Mouse (Mus musculus): ENCODE results near the gene C1galt1.

Gene C1galt1

GRCm38 (mm10) chr6:7861033-7861432 lies 16.4 kb downstream of the C1galt1 start:
- no peak for DNase-seq

- DNase-seq: no peak
Observed at GRCm38 (mm10) chr6:7863354-7863753, 18.7 kb downstream of the C1galt1 start.

GRCm38 (mm10) chr6:7876836-7877235 lies 32.2 kb downstream of the C1galt1 start:
- no peak for DNase-seq

GRCm38 (mm10) chr6:7881595-7882128 lies 37.0 kb downstream of the C1galt1 start:
- DNase-seq: no peak

- no peak for DNase-seq
Observed at GRCm38 (mm10) chr6:7882520-7882919, 37.9 kb downstream of the C1galt1 start.

- DNase-seq: no peak
Observed at GRCm38 (mm10) chr6:7885994-7886684, 41.5 kb downstream of the C1galt1 start.

GRCm38 (mm10) chr6:7886685-7887004 lies 42.0 kb downstream of the C1galt1 start:
- DNase-seq: no peak

- no peak for DNase-seq
Observed at GRCm38 (mm10) chr6:7896339-7896738, 51.7 kb downstream of the C1galt1 start.

GRCm38 (mm10) chr6:7912015-7912414 lies 67.4 kb downstream of the C1galt1 start:
- no peak for DNase-seq

All from cerebellum, postnatal 25 days (tissue).